Mouse (Mus musculus) liver, embryonic 14.5 days (tissue): Measurements from ENCODE around the gene Top2a. TPM values are rescaled to one million over a fixed set of nuclear protein-coding genes. Genes with fewer than 3 reads are reported as not detected.
A peak's percentile ranks its signal among the peaks of the same experiment; 100 is the strongest.

Experiments used
- ATAC-seq: fragments of 200-750 bp; cut with Nextera tagmentation; 2 replicates; pipeline ENCODE4 v1.8.0; 2017; ENCODE audit warnings: moderate number of reproducible peaks, mild to moderate bottlenecking, moderate library complexity; ENCODE audit not compliant: insufficient read depth
- DNase-seq, 3 experiments: peaks; one replicate each; pipeline ENCODE4 v3.0.0-alpha.2; 2012 to 2013; ENCODE audit warnings: low read depth in 3 of 3, low spot score in 3 of 3
- H3K27ac ChIP-seq: fragments of 300-500 bp; sonication (generic); 2 replicates; pipeline ENCODE4 v1.5.1; 2014; ENCODE audit warnings: moderate library complexity, mild to moderate bottlenecking, control low read depth, inconsistent platforms
- H3K27me3 ChIP-seq: fragments of 300-500 bp; sonication (generic); 2 replicates; pipeline ENCODE4 v1.6.1; 2014; ENCODE audit warnings: mild to moderate bottlenecking, low read length, moderate library complexity; ENCODE audit not compliant: control insufficient read depth, insufficient read depth
- H3K36me3 ChIP-seq: fragments of 300-500 bp; sonication (generic); replicated peaks from 2 replicates; pipeline ENCODE4 v1.6.1; 2014; ENCODE audit warnings: low read depth; ENCODE audit not compliant: control insufficient read depth, insufficient read depth
- H3K4me1 ChIP-seq, 2 experiments: fragments of 200-500 bp in 1 of 2; fragments of 300-500 bp in 1 of 2; sonication (generic) in 1 of 2; replicated peaks; 2 replicates each; pipeline ENCODE4 v1.6.1; 2012 to 2014; ENCODE audit warnings: antibody characterized with exemption in 1 of 2, inconsistent platforms in 1 of 2, low read length in 1 of 2; ENCODE audit not compliant: control insufficient read depth in 2 of 2, insufficient read depth in 2 of 2
- H3K4me2 ChIP-seq: fragments of 300-500 bp; sonication (generic); 2 replicates; pipeline ENCODE4 v1.6.1; 2014; ENCODE audit warnings: low read depth, mild to moderate bottlenecking, control low read depth, moderate library complexity
- H3K4me3 ChIP-seq, 2 experiments: fragments of 200-500 bp in 1 of 2; fragments of 300-500 bp in 1 of 2; sonication (generic) in 1 of 2; 2 replicates each; pipeline ENCODE4 v1.5.1; 2012 to 2014; ENCODE audit warnings: low read depth in 2 of 2, low read length in 2 of 2, mild to moderate bottlenecking in 2 of 2, control low read depth in 1 of 2, inconsistent platforms in 1 of 2, moderate library complexity in 1 of 2; ENCODE audit not compliant: insufficient read depth in 1 of 2
- H3K9ac ChIP-seq: fragments of 300-500 bp; sonication (generic); replicated peaks from 2 replicates; pipeline ENCODE4 v1.6.1; 2014; ENCODE audit warnings: mild to moderate bottlenecking, control low read depth, moderate library complexity
- H3K9me3 ChIP-seq: fragments of 300-500 bp; sonication (generic); 2 replicates; pipeline ENCODE4 v1.6.1; 2016; ENCODE audit warnings: low read length, mixed read lengths; ENCODE audit not compliant: control insufficient read depth
- CTCF ChIP-seq: IDR thresholded peaks from 2 replicates; pipeline ENCODE4 v1.5.1; 2016; ENCODE audit warnings: antibody characterized with exemption, low read depth, control low read depth
- EP300 ChIP-seq: IDR thresholded peaks from 2 replicates; pipeline ENCODE4 v1.6.1; 2016; ENCODE audit warnings: antibody characterized with exemption, low read depth
- WGBS: fragments of 180-500 bp; shearing (Covaris S2); extraction: QIAGEN DNeasy Blood & Tissue Kit; methylation state at CpG from one replicate; pipeline ENCODE4 v1.1.7; 2014; ENCODE audit not compliant: insufficient replicate concordance; 5-methylcytosine and 5-hydroxymethylcytosine counted together
- polyA plus RNA-seq, 2 experiments: library from polyadenylated mRNA; depleted of rRNA in 1 of 2; stranded (reverse) in 1 of 2; unstranded in 1 of 2; fragments of >200 nt; fragmentation: Nextera tagmentation in 1 of 2; extraction: Ambion mirVana in 1 of 2; gene quantifications; 2 replicates each; pipeline versions ENCODE4 v1.2.1 to v1.2.3; 2012 to 2014

Top2a gene
- polyA plus RNA-seq, 2 experiments = 108 to 197 TPM

- Histone ChIP-seq H3K4me2 (no peak overlapping the region), H3K36me3 (peaks cover 10% of the 10 kb centered on the region), H3K27me3 (no peaks in the 10 kb centered on the region), H3K9me3 (no peaks in the 10 kb centered on the region), H3K4me3 (no peak overlapping the region), H3K27ac (no peak overlapping the region), H3K9ac (no peak overlapping the region), H3K4me1 (peaks cover 7 to 11% of the 10 kb centered on the region in 2 experiments)
- no peak for TF ChIP-seq EP300
- TF ChIP-seq CTCF = peak; percentile 33
- 57% methylated on average over 12 of the region's 12 CpGs for WGBS
- ATAC-seq (no peak), DNase-seq (no peak)
Observed at GRCm38 (mm10) chr11:99026899-99027440, 3.0 kb upstream of the Top2a start.

GRCm38 (mm10) chr11:99025878-99026277 lies 1.9 kb upstream of the Top2a start:
- H3K9ac ChIP-seq = no peak overlapping the region
- no peak for ATAC-seq
- no peak overlapping the region for H3K4me3 ChIP-seq
- no peak overlapping the region for H3K27ac ChIP-seq
- peaks cover 21% of the 10 kb centered on the region for H3K36me3 ChIP-seq
- DNase-seq = no peak
- no peak for TF ChIP-seq CTCF
- TF ChIP-seq EP300 = no peak
- 77% methylated on average over 6 of the region's 6 CpGs for whole genome bisulfite sequencing
- no peak overlapping the region for H3K4me2 ChIP-seq
- peaks cover 13 to 15% of the 10 kb centered on the region in 2 experiments for H3K4me1 ChIP-seq
- H3K9me3 ChIP-seq = no peaks in the 10 kb centered on the region
- no peaks in the 10 kb centered on the region for H3K27me3 ChIP-seq

GRCm38 (mm10) chr11:99024468-99025134 lies 612 bp upstream of the Top2a start:
- Histone ChIP-seq H3K9me3 (no peaks in the 10 kb centered on the region), H3K4me2 (peak overlapping the region; percentile 81), H3K36me3 (peaks cover 34% of the 10 kb centered on the region), H3K9ac (peak overlapping the region; percentile 50; the same call in 1 of the 2 replicates), H3K27ac (no peak overlapping the region; the same call in 1 of the 2 replicates), H3K4me1 (peaks cover 13 to 15% of the 10 kb centered on the region in 2 experiments), H3K27me3 (no peaks in the 10 kb centered on the region), H3K4me3 (peak overlapping the region; percentile 53 to 59)
- 39% methylated on average over 18 of the region's 18 CpGs for WGBS
- ATAC-seq (no peak; the same call in 1 of the 2 replicates), DNase-seq (no peak)
- no peak for TF ChIP-seq CTCF
- TF ChIP-seq EP300 = no peak

GRCm38 (mm10) chr11:99023094-99023493 lies 895 bp downstream of the Top2a start:
- TF ChIP-seq EP300 (no peak), CTCF (no peak)
- Histone ChIP-seq H3K9ac (peak overlapping the region; percentile 88), H3K9me3 (no peaks in the 10 kb centered on the region), H3K27ac (peak overlapping the region; percentile 44), H3K27me3 (no peaks in the 10 kb centered on the region), H3K4me2 (peak overlapping the region; percentile 75), H3K4me1 (peaks cover 13 to 15% of the 10 kb centered on the region in 2 experiments), H3K36me3 (peaks cover 49% of the 10 kb centered on the region), H3K4me3 (peak overlapping the region; percentile 79 to 100)
- ATAC-seq = no peak
- 1% methylated on average over 4 of the region's 4 CpGs for WGBS
- DNase-seq = no peak

- Histone ChIP-seq H3K4me1 (peaks cover 13 to 15% of the 10 kb centered on the region in 2 experiments), H3K9ac (peak overlapping the region; percentile 88), H3K36me3 (peaks cover 55% of the 10 kb centered on the region), H3K9me3 (no peaks in the 10 kb centered on the region), H3K27ac (no peak overlapping the region), H3K27me3 (no peaks in the 10 kb centered on the region), H3K4me3 (peak overlapping the region; percentile 79 to 100), H3K4me2 (peak overlapping the region; percentile 75)
- DNase-seq = no peak
- TF ChIP-seq CTCF (no peak), EP300 (no peak)
- 62% methylated on average over 5 of the region's 5 CpGs for WGBS
- no peak for ATAC-seq
Observed at GRCm38 (mm10) chr11:99022384-99022933, 1.5 kb downstream of the Top2a start.
